Mouse (Mus musculus): ENCODE measurements around the gene Tut1. TPM values are rescaled to one million over a fixed set of nuclear protein-coding genes. Genes with fewer than 3 reads are reported as not detected.
A peak's percentile ranks its signal among the peaks of the same experiment; 100 is the strongest.

The Tut1 gene
- polyA plus RNA-seq, 1 experiment from 2014 or later, result 19.9 TPM

- H3K9me3 ChIP-seq (replicated peaks; ENCODE audit: low read length), result no peaks in the 10 kb centered on the region
- H3K27ac ChIP-seq, result peak within 1 kb of the TSS; percentile 91
- 2% methylated on average over 48 of the region's 50 CpGs for WGBS
- peak; percentile 98 for DNase-seq (ENCODE audit: low spot score)
- ATAC-seq (replicated peaks; ENCODE audit: low FRiP score, low read depth), result peak; percentile 98
- H3K4me1 ChIP-seq (replicated peaks; ENCODE audit: insufficient read depth, low read length), result peaks cover 7% of the 10 kb centered on the region; the same call in 1 of the 2 replicates
- peaks cover 15% of the 10 kb centered on the region for H3K36me3 ChIP-seq (ENCODE audit: insufficient read depth, low read length)
- TF ChIP-seq CTCF (IDR thresholded peaks at IDR 0.05; ENCODE audit: low read depth), result no peak
- H3K9ac ChIP-seq (ENCODE audit: low read depth, low read length), result peak within 1 kb of the TSS; percentile 62
- peak within 1 kb of the TSS; percentile 72 for H3K4me3 ChIP-seq (replicated peaks; ENCODE audit: low read depth, low read length)
- H3K27me3 ChIP-seq (ENCODE audit: insufficient read depth, low read length), result no peaks in the 10 kb centered on the region
- peak within 1 kb of the TSS; percentile 63 for H3K4me2 ChIP-seq (ENCODE audit: low read length)
Measured at GRCm38 (mm10) chr19:8920073-8920736, 33.4 kb upstream of the Tut1 start, which contains the start of gene B3gat3. Gene B3gat3, plus strand, starts transcription at chr19:8920374.

GRCm38 (mm10) chr19:8920836-8921291 is 32.8 kb upstream of the Tut1 start:
- ATAC-seq (replicated peaks; ENCODE audit: low FRiP score, low read depth) (no peak), DNase-seq (ENCODE audit: low spot score) (peak; percentile 70)
- Histone ChIP-seq H3K4me3 (replicated peaks; ENCODE audit: low read depth, low read length) (peak overlapping the region; percentile 72), H3K9me3 (replicated peaks; ENCODE audit: low read length) (no peaks in the 10 kb centered on the region), H3K4me1 (replicated peaks; ENCODE audit: insufficient read depth, low read length) (peaks cover 7% of the 10 kb centered on the region; the same call in 1 of the 2 replicates), H3K27ac (peak overlapping the region; percentile 91), H3K27me3 (ENCODE audit: insufficient read depth, low read length) (no peaks in the 10 kb centered on the region), H3K4me2 (ENCODE audit: low read length) (peak overlapping the region; percentile 63), H3K36me3 (ENCODE audit: insufficient read depth, low read length) (peaks cover 9% of the 10 kb centered on the region; the same call in 1 of the 2 replicates), H3K9ac (ENCODE audit: low read depth, low read length) (peak overlapping the region; percentile 62)
- WGBS, result 0% methylated on average over 6 of the region's 6 CpGs
- no peak for TF ChIP-seq CTCF (IDR thresholded peaks at IDR 0.05; ENCODE audit: low read depth)

- Histone ChIP-seq H3K9me3 (replicated peaks; ENCODE audit: low read length) (no peaks in the 10 kb centered on the region), H3K36me3 (ENCODE audit: insufficient read depth, low read length) (peaks cover 6% of the 10 kb centered on the region; the same call in 1 of the 2 replicates), H3K27me3 (ENCODE audit: insufficient read depth, low read length) (no peaks in the 10 kb centered on the region), H3K4me1 (replicated peaks; ENCODE audit: insufficient read depth, low read length) (peaks cover 7% of the 10 kb centered on the region; the same call in 1 of the 2 replicates), H3K27ac (no peak overlapping the region), H3K4me3 (replicated peaks; ENCODE audit: low read depth, low read length) (no peak overlapping the region), H3K4me2 (ENCODE audit: low read length) (no peak overlapping the region; the same call in 1 of the 2 replicates), H3K9ac (ENCODE audit: low read depth, low read length) (0 out of 2 replicates have a peak overlapping the region, but pooled peaks have one; percentile 62)
- ATAC-seq (replicated peaks; ENCODE audit: low FRiP score, low read depth), result no peak
- no peak for DNase-seq (ENCODE audit: low spot score)
- 74% methylated on average over 9 of the region's 9 CpGs for whole genome bisulfite sequencing
- no peak for TF ChIP-seq CTCF (IDR thresholded peaks at IDR 0.05; ENCODE audit: low read depth)
Measured at GRCm38 (mm10) chr19:8921741-8922140, 31.9 kb upstream of the Tut1 start.

GRCm38 (mm10) chr19:8926766-8927165 is 26.9 kb upstream of the Tut1 start:
- WGBS, result 68% methylated on average over 2 of the region's 2 CpGs
- Histone ChIP-seq H3K27ac (no peak overlapping the region), H3K4me1 (replicated peaks; ENCODE audit: insufficient read depth, low read length) (peaks cover 7% of the 10 kb centered on the region; the same call in 1 of the 2 replicates), H3K4me3 (replicated peaks; ENCODE audit: low read depth, low read length) (no peak overlapping the region), H3K27me3 (ENCODE audit: insufficient read depth, low read length) (no peaks in the 10 kb centered on the region), H3K9ac (ENCODE audit: low read depth, low read length) (no peak overlapping the region), H3K36me3 (ENCODE audit: insufficient read depth, low read length) (peaks cover 13% of the 10 kb centered on the region), H3K4me2 (ENCODE audit: low read length) (no peak overlapping the region), H3K9me3 (replicated peaks; ENCODE audit: low read length) (no peaks in the 10 kb centered on the region)
- no peak for DNase-seq (ENCODE audit: low spot score)
- no peak for ATAC-seq (replicated peaks; ENCODE audit: low FRiP score, low read depth)
- TF ChIP-seq CTCF (IDR thresholded peaks at IDR 0.05; ENCODE audit: low read depth), result no peak

GRCm38 (mm10) chr19:8927891-8928525 is 25.6 kb upstream of the Tut1 start:
- Histone ChIP-seq H3K9me3 (replicated peaks; ENCODE audit: low read length) (no peaks in the 10 kb centered on the region), H3K4me3 (replicated peaks; ENCODE audit: low read depth, low read length) (no peak overlapping the region), H3K4me2 (ENCODE audit: low read length) (no peak overlapping the region), H3K4me1 (replicated peaks; ENCODE audit: insufficient read depth, low read length) (peaks cover 5% of the 10 kb centered on the region; the same call in 1 of the 2 replicates), H3K36me3 (ENCODE audit: insufficient read depth, low read length) (peaks cover 10% of the 10 kb centered on the region), H3K27me3 (ENCODE audit: insufficient read depth, low read length) (no peaks in the 10 kb centered on the region), H3K27ac (no peak overlapping the region), H3K9ac (ENCODE audit: low read depth, low read length) (no peak overlapping the region)
- DNase-seq (ENCODE audit: low spot score) (no peak), ATAC-seq (replicated peaks; ENCODE audit: low FRiP score, low read depth) (no peak)
- no peak for TF ChIP-seq CTCF (IDR thresholded peaks at IDR 0.05; ENCODE audit: low read depth)
- WGBS, result 89% methylated on average over 12 of the region's 12 CpGs

GRCm38 (mm10) chr19:8928689-8929223 is 24.9 kb upstream of the Tut1 start:
- Histone ChIP-seq H3K27ac (peak overlapping the region; percentile 95), H3K9me3 (replicated peaks; ENCODE audit: low read length) (no peaks in the 10 kb centered on the region), H3K4me2 (ENCODE audit: low read length) (peak overlapping the region; percentile 84), H3K9ac (ENCODE audit: low read depth, low read length) (peak overlapping the region; percentile 86), H3K27me3 (ENCODE audit: insufficient read depth, low read length) (no peaks in the 10 kb centered on the region), H3K4me1 (replicated peaks; ENCODE audit: insufficient read depth, low read length) (peaks cover 5% of the 10 kb centered on the region; the same call in 1 of the 2 replicates), H3K4me3 (replicated peaks; ENCODE audit: low read depth, low read length) (peak overlapping the region; percentile 89), H3K36me3 (ENCODE audit: insufficient read depth, low read length) (peaks cover 18% of the 10 kb centered on the region)
- no peak for DNase-seq (ENCODE audit: low spot score)
- WGBS, result 23% methylated on average over 16 of the region's 16 CpGs
- no peak for ATAC-seq (replicated peaks; ENCODE audit: low FRiP score, low read depth)
- no peak for TF ChIP-seq CTCF (IDR thresholded peaks at IDR 0.05; ENCODE audit: low read depth)

All from kidney, postnatal 0 days (tissue).